Mouse (Mus musculus): Measurements from ENCODE around the gene Gm17657. TPM values are rescaled to one million over a fixed set of nuclear protein-coding genes. Genes with fewer than 3 reads are reported as not detected.

The Gm17657 gene
- total and polyA plus RNA-seq, 2 experiments from 2014 or later = not detected

- TF ChIP-seq CTCF (IDR thresholded peaks at IDR 0.05) = peak; percentile 10; the same call in 1 of the 2 replicates
- no peak overlapping the region for H3K9ac ChIP-seq (replicated peaks; ENCODE audit: low read length, poor library complexity, severe bottlenecking)
- WGBS = 85% methylated on average over 2 of the region's 2 CpGs
- H3K9me3 ChIP-seq (ENCODE audit: low read length) = no peaks in the 10 kb centered on the region
- H3K27ac ChIP-seq (ENCODE audit: low read depth, low read length) = no peak overlapping the region
- ATAC-seq (ENCODE audit: low FRiP score) = no peak
- no peak for DNase-seq (ENCODE audit: low spot score)
- H3K36me3 ChIP-seq (ENCODE audit: insufficient read depth, low read length) = no peaks in the 10 kb centered on the region
- 0 out of 2 replicates have a peak, but pooled peaks cover 3% of the 10 kb centered on the region for H3K4me1 ChIP-seq (ENCODE audit: insufficient read depth, low read length)
- H3K27me3 ChIP-seq (ENCODE audit: insufficient read depth, low read length) = no peaks in the 10 kb centered on the region
- no peak overlapping the region for H3K4me2 ChIP-seq (ENCODE audit: low read depth, low read length, poor library complexity, severe bottlenecking)
- H3K4me3 ChIP-seq (ENCODE audit: low read depth, low read length) = no peak overlapping the region
Observed at GRCm38 (mm10) chr17:29484431-29484830, 65.0 kb downstream of the Gm17657 start.

GRCm38 (mm10) chr17:29483282-29483681, 66.2 kb downstream of the Gm17657 start:
- Histone ChIP-seq H3K27ac (ENCODE audit: low read depth, low read length) (no peak overlapping the region), H3K36me3 (ENCODE audit: insufficient read depth, low read length) (no peaks in the 10 kb centered on the region)
- WGBS = 95% methylated on average over 2 of the region's 2 CpGs

GRCm38 (mm10) chr17:29482632-29483031, 66.8 kb downstream of the Gm17657 start:
- Histone ChIP-seq H3K9ac (replicated peaks; ENCODE audit: low read length, poor library complexity, severe bottlenecking) (no peak overlapping the region), H3K9me3 (ENCODE audit: low read length) (no peaks in the 10 kb centered on the region), H3K4me3 (ENCODE audit: low read depth, low read length) (no peak overlapping the region), H3K4me2 (ENCODE audit: low read depth, low read length, poor library complexity, severe bottlenecking) (no peak overlapping the region), H3K36me3 (ENCODE audit: insufficient read depth, low read length) (no peaks in the 10 kb centered on the region), H3K27me3 (ENCODE audit: insufficient read depth, low read length) (no peaks in the 10 kb centered on the region), H3K4me1 (ENCODE audit: insufficient read depth, low read length) (no peaks in the 10 kb centered on the region), H3K27ac (ENCODE audit: low read depth, low read length) (no peak overlapping the region)
- peak; percentile 17; the same call in 1 of the 2 replicates for TF ChIP-seq CTCF (IDR thresholded peaks at IDR 0.05)
- no peak for DNase-seq (ENCODE audit: low spot score)
- ATAC-seq (ENCODE audit: low FRiP score) = no peak
- 92% methylated on average over 7 of the region's 7 CpGs for WGBS

More at GRCm38 (mm10) chr17:29483282-29483681, 66.2 kb downstream of the Gm17657 start:
- no peak overlapping the region for H3K9ac ChIP-seq (replicated peaks; ENCODE audit: low read length, poor library complexity, severe bottlenecking)
- DNase-seq (ENCODE audit: low spot score) (no peak), ATAC-seq (ENCODE audit: low FRiP score) (no peak)
- H3K4me3 ChIP-seq (ENCODE audit: low read depth, low read length) = no peak overlapping the region
- no peaks in the 10 kb centered on the region for H3K4me1 ChIP-seq (ENCODE audit: insufficient read depth, low read length)
- H3K27me3 ChIP-seq (ENCODE audit: insufficient read depth, low read length) = no peaks in the 10 kb centered on the region
- H3K4me2 ChIP-seq (ENCODE audit: low read depth, low read length, poor library complexity, severe bottlenecking) = no peak overlapping the region
- TF ChIP-seq CTCF (IDR thresholded peaks at IDR 0.05) = no peak
- H3K9me3 ChIP-seq (ENCODE audit: low read length) = no peaks in the 10 kb centered on the region

- Histone ChIP-seq H3K27ac (ENCODE audit: low read depth, low read length) (no peak overlapping the region), H3K9ac (replicated peaks; ENCODE audit: low read length, poor library complexity, severe bottlenecking) (no peak overlapping the region), H3K27me3 (ENCODE audit: insufficient read depth, low read length) (no peaks in the 10 kb centered on the region), H3K36me3 (ENCODE audit: insufficient read depth, low read length) (no peaks in the 10 kb centered on the region), H3K4me2 (ENCODE audit: low read depth, low read length, poor library complexity, severe bottlenecking) (no peak overlapping the region), H3K4me1 (ENCODE audit: insufficient read depth, low read length) (no peaks in the 10 kb centered on the region), H3K9me3 (ENCODE audit: low read length) (no peaks in the 10 kb centered on the region), H3K4me3 (ENCODE audit: low read depth, low read length) (no peak overlapping the region)
- WGBS = 81% methylated on average over 2 of the region's 2 CpGs
- no peak for ATAC-seq (ENCODE audit: low FRiP score)
- no peak for DNase-seq (ENCODE audit: low spot score)
- TF ChIP-seq CTCF (IDR thresholded peaks at IDR 0.05) = no peak
Observed at GRCm38 (mm10) chr17:29480256-29480655, 69.2 kb downstream of the Gm17657 start.

GRCm38 (mm10) chr17:29478271-29478670, 71.2 kb downstream of the Gm17657 start:
- Histone ChIP-seq H3K4me2 (ENCODE audit: low read depth, low read length, poor library complexity, severe bottlenecking) (no peak overlapping the region), H3K9ac (replicated peaks; ENCODE audit: low read length, poor library complexity, severe bottlenecking) (no peak overlapping the region), H3K27me3 (ENCODE audit: insufficient read depth, low read length) (no peaks in the 10 kb centered on the region), H3K4me3 (ENCODE audit: low read depth, low read length) (no peak overlapping the region), H3K4me1 (ENCODE audit: insufficient read depth, low read length) (no peaks in the 10 kb centered on the region), H3K27ac (ENCODE audit: low read depth, low read length) (no peak overlapping the region), H3K36me3 (ENCODE audit: insufficient read depth, low read length) (no peaks in the 10 kb centered on the region), H3K9me3 (ENCODE audit: low read length) (no peaks in the 10 kb centered on the region)
- 91% methylated on average over 4 of the region's 4 CpGs for WGBS
- DNase-seq (ENCODE audit: low spot score) (no peak), ATAC-seq (ENCODE audit: low FRiP score) (no peak)
- no peak for TF ChIP-seq CTCF (IDR thresholded peaks at IDR 0.05)

GRCm38 (mm10) chr17:29477357-29477756, 72.1 kb downstream of the Gm17657 start:
- no peaks in the 10 kb centered on the region for H3K9me3 ChIP-seq (ENCODE audit: low read length)
- H3K9ac ChIP-seq (replicated peaks; ENCODE audit: low read length, poor library complexity, severe bottlenecking) = no peak overlapping the region
- 87% methylated on average over 10 of the region's 10 CpGs for WGBS
- no peaks in the 10 kb centered on the region for H3K36me3 ChIP-seq (ENCODE audit: insufficient read depth, low read length)
- ATAC-seq (ENCODE audit: low FRiP score) (no peak), DNase-seq (ENCODE audit: low spot score) (no peak)
- no peak for TF ChIP-seq CTCF (IDR thresholded peaks at IDR 0.05)
- H3K4me3 ChIP-seq (ENCODE audit: low read depth, low read length) = no peak overlapping the region
- H3K4me2 ChIP-seq (ENCODE audit: low read depth, low read length, poor library complexity, severe bottlenecking) = no peak overlapping the region
- no peaks in the 10 kb centered on the region for H3K27me3 ChIP-seq (ENCODE audit: insufficient read depth, low read length)
- H3K4me1 ChIP-seq (ENCODE audit: insufficient read depth, low read length) = no peaks in the 10 kb centered on the region
- no peak overlapping the region for H3K27ac ChIP-seq (ENCODE audit: low read depth, low read length)

Measured in midbrain, postnatal 0 days (tissue).